Mouse (Mus musculus) bone marrow macrophage, adult 2 months (primary cell): ENCODE data around the gene Sel1l3.

Source experiments
- CTCF ChIP-seq: IDR thresholded peaks from 2 replicates; pipeline ENCODE4 v1.5.1; 2012; ENCODE audit warnings: low read depth, mild to moderate bottlenecking, low read length, moderate library complexity
- POLR2A ChIP-seq: IDR thresholded peaks from 2 replicates; pipeline ENCODE4 v1.6.1; 2012; ENCODE audit warnings: mild to moderate bottlenecking, low read depth, low read length, borderline replicate concordance

- TF ChIP-seq CTCF (no peak), POLR2A (no peak)
These were observed 34.8 kb upstream of the Sel1l3 start for GRCm38 (mm10) chr5:53248499-53248898.
